Mouse (Mus musculus) neural tube, embryonic 14.5 days (tissue): ENCODE results near the gene Wnt11. TPM values are rescaled to one million over a fixed set of nuclear protein-coding genes. Genes with fewer than 3 reads are reported as not detected.

ENCODE experiments used
- ATAC-seq: fragments of 200-750 bp; cut with Nextera tagmentation; 2 replicates; pipeline ENCODE4 v1.8.0; 2017; ENCODE audit warnings: low read depth, mild to moderate bottlenecking, moderate TSS enrichment, moderate library complexity
- H3K27ac ChIP-seq: fragments of 300-500 bp; sonication (generic); 2 replicates; pipeline ENCODE4 v1.5.1; 2014; ENCODE audit warnings: low read depth, mild to moderate bottlenecking, control low read depth, low read length, moderate library complexity, mixed read lengths
- H3K27me3 ChIP-seq: fragments of 300-500 bp; sonication (generic); 2 replicates; pipeline ENCODE4 v1.6.1; 2014; ENCODE audit warnings: low read length; ENCODE audit not compliant: control insufficient read depth, insufficient read depth
- H3K36me3 ChIP-seq: fragments of 300-500 bp; sonication (generic); 2 replicates; pipeline ENCODE4 v1.6.1; 2014; ENCODE audit warnings: low read length, mixed read lengths; ENCODE audit not compliant: control insufficient read depth, insufficient read depth
- H3K4me1 ChIP-seq: fragments of 300-500 bp; sonication (generic); 2 replicates; pipeline ENCODE4 v1.6.1; 2014; ENCODE audit warnings: low read length; ENCODE audit not compliant: control insufficient read depth, insufficient read depth
- H3K4me2 ChIP-seq: fragments of 300-500 bp; sonication (generic); 2 replicates; pipeline ENCODE4 v1.6.1; 2014; ENCODE audit warnings: mild to moderate bottlenecking, low read depth, low read length, control low read depth
- H3K4me3 ChIP-seq: fragments of 300-500 bp; sonication (generic); 2 replicates; pipeline ENCODE4 v1.5.1; 2014; ENCODE audit warnings: low read depth, low read length, control low read depth, mixed read lengths
- H3K9ac ChIP-seq: fragments of 300-500 bp; sonication (generic); replicated peaks from 2 replicates; pipeline ENCODE4 v1.6.1; 2014; ENCODE audit warnings: low read depth, mild to moderate bottlenecking, control low read depth, low read length, mixed read lengths
- H3K9me3 ChIP-seq: fragments of 300-500 bp; sonication (generic); 2 replicates; pipeline ENCODE4 v1.6.1; 2016; ENCODE audit warnings: low read length; ENCODE audit not compliant: control insufficient read depth
- WGBS: fragments of 180-500 bp; shearing (Covaris S2); extraction: QIAGEN DNeasy Blood & Tissue Kit; methylation state at CpG from one replicate; pipeline ENCODE4 v1.1.7; 2014; 5-methylcytosine and 5-hydroxymethylcytosine counted together
- polyA plus RNA-seq: library from polyadenylated mRNA; unstranded; fragments of >200 nt; fragmentation: Nextera tagmentation; extraction: Ambion mirVana; gene quantifications from 2 replicates; pipeline ENCODE4 v1.2.1, GENCODE M21; 2014

Gene Wnt11
- polyA plus RNA-seq, 1 experiment from 2014 or later = 1.0 TPM

DNA sequence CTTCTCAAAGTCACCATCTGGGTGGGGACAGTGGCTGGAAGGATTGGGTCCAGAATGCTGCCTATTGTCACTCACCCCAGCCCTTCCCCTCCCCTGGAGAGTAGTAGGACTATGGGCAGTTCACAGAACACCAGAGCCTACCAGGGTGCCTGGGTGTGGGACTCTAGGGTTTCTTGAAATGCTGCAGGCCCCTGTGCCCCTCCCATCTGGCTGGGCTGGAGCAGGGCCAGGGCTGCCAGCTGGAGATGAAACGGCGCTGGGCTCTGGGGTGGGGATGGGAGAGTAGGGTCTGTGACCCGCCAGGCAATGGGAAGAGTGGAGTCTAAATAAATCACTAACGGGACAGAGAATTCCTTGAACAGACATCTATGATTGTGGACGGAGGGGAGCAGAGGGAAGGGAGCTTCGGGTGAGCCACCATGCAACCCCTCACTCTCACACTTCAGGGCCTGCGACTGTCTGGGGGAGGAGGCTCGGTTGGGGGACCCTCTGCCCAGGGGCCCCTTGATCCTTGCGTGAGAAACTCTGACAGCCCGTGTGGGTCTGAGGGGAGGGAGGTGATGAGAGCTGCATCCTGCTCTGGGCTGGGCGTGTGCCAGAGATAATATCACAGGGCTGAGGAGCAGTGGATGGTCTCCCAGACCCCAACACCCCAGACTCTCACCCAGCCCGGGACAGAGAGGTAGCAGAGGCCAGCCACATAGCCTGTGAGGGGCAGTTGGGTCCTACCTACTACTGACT lies 32.3 kb downstream of the Wnt11 start:
- Histone ChIP-seq H3K9ac (no peak overlapping the region), H3K4me1 (0 out of 2 replicates have a peak, but pooled peaks cover 6% of the 10 kb centered on the region), H3K27ac (no peak overlapping the region), H3K36me3 (no peaks in the 10 kb centered on the region), H3K4me2 (no peak overlapping the region), H3K4me3 (no peak overlapping the region), H3K9me3 (no peaks in the 10 kb centered on the region), H3K27me3 (no peaks in the 10 kb centered on the region)
- ATAC-seq = no peak
- 18% methylated on average over 10 of the region's 12 CpGs for WGBS

DNA sequence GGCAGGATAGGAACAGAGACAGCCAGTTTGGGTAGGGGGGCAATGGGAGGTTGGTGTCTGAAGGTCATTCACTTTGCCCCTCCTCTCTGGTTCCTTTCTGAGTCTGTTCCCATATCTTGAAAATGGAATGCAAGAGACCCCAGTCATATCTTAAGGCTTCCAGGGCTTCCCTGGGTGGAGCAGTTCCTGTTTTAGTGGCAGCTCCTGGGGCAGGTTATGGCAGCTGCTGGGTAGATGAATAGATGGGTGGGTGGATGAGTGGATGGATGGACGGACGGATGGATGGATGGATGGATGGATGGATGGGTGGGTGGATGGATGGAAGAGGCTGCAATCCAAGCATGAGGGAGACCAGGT lies 32.9 kb downstream of the Wnt11 start:
- H3K9me3 ChIP-seq = no peaks in the 10 kb centered on the region
- 0 out of 2 replicates have a peak, but pooled peaks cover 6% of the 10 kb centered on the region for H3K4me1 ChIP-seq
- H3K4me2 ChIP-seq = no peak overlapping the region
- no peak overlapping the region for H3K4me3 ChIP-seq
- no peak overlapping the region for H3K27ac ChIP-seq
- H3K36me3 ChIP-seq = no peaks in the 10 kb centered on the region
- no peaks in the 10 kb centered on the region for H3K27me3 ChIP-seq
- 92% methylated on average over 2 of the region's 2 CpGs for WGBS
- no peak overlapping the region for H3K9ac ChIP-seq
- ATAC-seq = no peak

DNA sequence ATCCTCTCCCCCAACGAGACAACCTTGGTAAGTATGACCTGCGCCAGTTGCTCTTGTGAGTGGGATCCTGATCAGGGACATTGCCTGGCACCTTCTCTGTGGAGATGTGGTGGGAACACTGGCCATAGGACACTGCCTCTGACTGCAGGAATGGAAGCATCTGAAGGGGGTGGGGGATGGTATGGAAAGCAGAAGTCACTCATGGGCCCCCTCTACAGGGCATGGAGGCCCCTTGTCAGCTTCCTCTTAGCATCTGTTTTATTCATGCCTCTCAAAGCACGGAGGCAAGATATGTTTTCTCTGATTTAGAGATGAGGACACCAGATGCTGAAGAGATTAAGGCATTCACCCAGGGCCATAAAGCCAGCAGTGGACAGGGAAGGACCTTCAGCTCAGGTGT lies 34.2 kb downstream of the Wnt11 start:
- H3K27me3 ChIP-seq = no peaks in the 10 kb centered on the region
- H3K27ac ChIP-seq = no peak overlapping the region
- no peaks in the 10 kb centered on the region for H3K9me3 ChIP-seq
- 0 out of 2 replicates have a peak, but pooled peaks cover 6% of the 10 kb centered on the region for H3K4me1 ChIP-seq
- 69% methylated on average over 3 of the region's 3 CpGs for WGBS
- no peak overlapping the region for H3K4me3 ChIP-seq
- H3K9ac ChIP-seq = no peak overlapping the region
- H3K36me3 ChIP-seq = no peaks in the 10 kb centered on the region
- ATAC-seq = no peak
- H3K4me2 ChIP-seq = no peak overlapping the region

DNA sequence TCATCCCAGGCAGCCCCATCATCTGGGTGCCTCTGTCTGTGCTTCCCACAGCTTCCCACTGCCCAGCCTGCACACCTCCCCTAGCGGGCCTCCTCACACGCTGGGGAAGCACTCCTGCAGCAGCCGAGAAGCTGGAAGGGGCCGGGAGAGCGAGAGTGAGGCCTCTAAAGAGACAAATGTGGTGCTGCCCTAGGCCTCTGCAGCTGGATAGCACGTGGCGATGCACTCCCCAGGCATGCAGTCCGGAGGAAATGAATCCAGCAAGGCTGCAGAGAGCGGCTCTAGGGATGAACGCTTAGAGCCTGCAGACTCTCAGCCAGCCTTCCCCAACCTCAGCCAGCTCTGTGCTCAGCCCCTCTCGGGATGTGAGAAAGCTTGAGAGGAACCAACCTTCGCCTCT lies 35.9 kb downstream of the Wnt11 start:
- no peak for ATAC-seq
- H3K27me3 ChIP-seq = no peaks in the 10 kb centered on the region
- 0 out of 2 replicates have a peak, but pooled peaks cover 6% of the 10 kb centered on the region for H3K4me1 ChIP-seq
- no peak overlapping the region for H3K27ac ChIP-seq
- 27% methylated on average over 12 of the region's 12 CpGs for WGBS
- H3K4me2 ChIP-seq = no peak overlapping the region
- H3K4me3 ChIP-seq = no peak overlapping the region
- H3K9me3 ChIP-seq = no peaks in the 10 kb centered on the region
- no peak overlapping the region for H3K9ac ChIP-seq
- H3K36me3 ChIP-seq = no peaks in the 10 kb centered on the region

DNA sequence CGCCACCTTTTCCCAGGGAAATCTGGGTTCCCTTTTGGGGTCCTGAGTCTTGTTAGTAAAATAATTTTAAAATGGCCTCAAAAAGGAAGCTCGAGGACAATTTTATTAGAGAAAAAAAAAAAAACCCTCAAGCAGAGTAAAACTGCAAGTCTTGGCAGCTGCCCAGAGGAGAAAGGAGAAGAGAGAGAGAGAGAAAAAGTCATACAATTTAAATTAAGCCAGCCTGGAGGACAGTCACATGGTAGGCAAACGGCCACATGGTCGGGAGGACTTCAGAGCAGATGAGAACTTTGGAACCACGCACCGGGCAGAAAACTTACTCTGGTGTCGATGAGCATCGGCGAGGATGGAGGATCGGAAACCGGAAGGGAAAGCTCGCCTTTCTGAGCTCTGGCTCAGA lies 37.0 kb downstream of the Wnt11 start:
- H3K27ac ChIP-seq = no peak overlapping the region
- H3K27me3 ChIP-seq = no peaks in the 10 kb centered on the region
- no peak overlapping the region for H3K4me3 ChIP-seq
- H3K9ac ChIP-seq = no peak overlapping the region
- H3K36me3 ChIP-seq = no peaks in the 10 kb centered on the region
- no peak overlapping the region for H3K4me2 ChIP-seq
- ATAC-seq = no peak
- H3K4me1 ChIP-seq = 0 out of 2 replicates have a peak, but pooled peaks cover 9% of the 10 kb centered on the region
- no peaks in the 10 kb centered on the region for H3K9me3 ChIP-seq
- 80% methylated on average over 12 of the region's 12 CpGs for WGBS

DNA sequence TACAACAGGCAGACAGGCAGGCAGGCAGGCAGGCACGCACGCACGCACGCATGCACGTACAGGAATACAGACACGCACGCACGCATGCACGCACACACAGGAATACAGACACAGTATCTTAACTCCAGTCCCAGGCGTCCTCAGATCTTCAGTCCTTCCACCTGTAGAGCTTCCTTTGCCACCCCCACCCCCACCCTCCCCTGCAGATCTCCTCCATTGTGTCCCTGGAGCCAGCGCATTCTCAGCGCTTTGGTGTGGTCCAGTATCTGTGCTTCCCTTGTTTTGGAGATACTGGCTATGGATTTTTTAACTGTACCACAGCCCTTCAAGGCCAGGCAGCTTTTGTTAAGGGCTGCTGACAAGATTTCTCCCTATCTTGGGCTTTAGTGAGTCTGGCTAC lies 38.4 kb downstream of the Wnt11 start:
- Histone ChIP-seq H3K36me3 (no peaks in the 10 kb centered on the region), H3K27ac (no peak overlapping the region), H3K9ac (no peak overlapping the region), H3K4me1 (0 out of 2 replicates have a peak, but pooled peaks cover 6% of the 10 kb centered on the region), H3K4me2 (no peak overlapping the region), H3K9me3 (no peaks in the 10 kb centered on the region), H3K27me3 (no peaks in the 10 kb centered on the region), H3K4me3 (no peak overlapping the region)
- WGBS = 83% methylated on average over 12 of the region's 12 CpGs
- no peak for ATAC-seq

DNA sequence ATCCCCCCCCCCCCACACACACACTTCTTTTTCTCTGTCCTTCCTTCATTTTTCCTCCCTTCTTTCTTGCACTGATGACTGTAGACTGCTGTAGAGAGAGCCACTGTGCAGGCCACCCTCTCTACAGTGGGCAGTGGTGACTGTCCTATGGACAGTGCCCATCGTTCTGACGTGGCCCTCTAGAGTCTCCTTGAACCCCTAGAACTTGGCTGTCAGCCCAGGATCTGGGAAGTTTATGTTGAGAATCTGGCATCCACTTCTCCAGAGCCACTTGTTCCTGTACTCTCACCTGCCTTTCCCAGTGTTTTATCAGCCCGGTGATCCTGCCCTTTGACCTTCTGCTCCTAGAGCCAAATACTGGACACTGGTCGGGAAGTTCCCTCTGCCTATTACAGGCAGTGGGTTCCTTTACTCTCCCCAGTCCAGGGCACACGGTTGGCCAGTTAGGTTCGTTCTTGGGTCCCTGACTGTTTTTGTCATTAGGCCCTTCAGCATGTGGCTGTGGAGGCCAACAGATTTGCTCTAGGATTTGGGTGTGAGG lies 39.6 kb downstream of the Wnt11 start:
- Histone ChIP-seq H3K36me3 (no peaks in the 10 kb centered on the region), H3K4me3 (no peak overlapping the region), H3K4me1 (0 out of 2 replicates have a peak, but pooled peaks cover 6% of the 10 kb centered on the region), H3K9me3 (no peaks in the 10 kb centered on the region), H3K27me3 (no peaks in the 10 kb centered on the region), H3K27ac (no peak overlapping the region), H3K9ac (no peak overlapping the region), H3K4me2 (no peak overlapping the region)
- 74% methylated on average over 6 of the region's 6 CpGs for WGBS
- no peak for ATAC-seq

DNA sequence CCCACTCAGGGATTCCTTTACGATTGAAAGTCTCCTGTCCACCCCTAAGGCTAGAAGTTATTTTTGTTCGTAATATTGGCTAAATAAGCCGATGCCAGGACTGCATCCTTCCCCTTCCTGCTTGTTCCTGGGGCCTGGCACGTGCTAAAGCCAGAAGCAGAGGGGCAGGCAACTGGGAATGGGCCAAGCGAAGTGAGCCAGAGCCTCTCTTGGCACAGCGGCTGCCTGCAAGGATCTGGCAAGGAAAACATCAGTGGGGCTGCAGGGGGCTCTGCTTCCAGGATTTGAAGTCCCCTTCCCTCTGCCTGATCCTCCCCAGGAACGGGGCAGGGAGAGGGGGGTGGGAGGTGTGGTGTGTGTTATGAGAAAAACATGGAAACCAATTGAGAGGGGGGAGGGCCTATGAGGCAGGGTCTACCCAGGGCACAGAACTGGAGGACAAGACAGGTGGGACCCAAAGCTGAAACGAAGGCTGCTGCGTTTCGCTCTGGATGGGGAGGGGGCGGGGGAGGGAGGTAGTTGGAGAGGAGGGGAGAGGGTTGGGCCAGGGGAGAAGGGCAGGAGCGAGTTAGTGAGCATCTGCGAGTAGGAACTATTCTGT lies 40.6 kb downstream of the Wnt11 start:
- Histone ChIP-seq H3K9me3 (no peaks in the 10 kb centered on the region), H3K27me3 (no peaks in the 10 kb centered on the region), H3K4me1 (0 out of 2 replicates have a peak, but pooled peaks cover 6% of the 10 kb centered on the region), H3K4me2 (no peak overlapping the region), H3K36me3 (no peaks in the 10 kb centered on the region), H3K4me3 (no peak overlapping the region), H3K27ac (no peak overlapping the region), H3K9ac (no peak overlapping the region)
- 34% methylated on average over 13 of the region's 13 CpGs for WGBS
- no peak for ATAC-seq

DNA sequence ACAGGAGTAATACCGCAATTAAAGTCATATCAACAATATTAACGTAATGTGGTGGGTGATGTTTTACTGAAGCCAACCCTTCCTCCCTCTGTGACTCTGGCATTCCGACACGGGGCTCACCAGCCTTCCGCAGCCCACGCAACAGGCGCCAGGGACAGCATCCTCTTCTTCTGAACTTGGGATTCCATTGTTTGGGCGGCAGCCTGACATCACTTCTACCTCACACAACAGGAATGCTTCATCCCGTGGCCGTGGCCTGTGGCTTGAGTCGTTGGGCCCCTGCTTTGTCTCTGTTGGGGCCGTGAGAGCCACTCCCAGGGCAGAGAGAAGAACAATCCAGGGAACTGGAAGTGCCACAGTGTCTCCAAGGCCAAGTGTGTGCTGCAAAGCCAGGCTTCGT lies 41.2 kb downstream of the Wnt11 start:
- no peak for ATAC-seq
- H3K4me1 ChIP-seq = 0 out of 2 replicates have a peak, but pooled peaks cover 3% of the 10 kb centered on the region
- H3K27ac ChIP-seq = no peak overlapping the region
- H3K27me3 ChIP-seq = no peaks in the 10 kb centered on the region
- 41% methylated on average over 13 of the region's 13 CpGs for WGBS
- no peak overlapping the region for H3K4me3 ChIP-seq
- H3K9me3 ChIP-seq = no peaks in the 10 kb centered on the region
- H3K36me3 ChIP-seq = no peaks in the 10 kb centered on the region
- no peak overlapping the region for H3K4me2 ChIP-seq
- H3K9ac ChIP-seq = no peak overlapping the region
